9 mouse cellular contexts compared by ENCODE assay signal in genomic region chr2:165906332-165906945, GRCm38 (mm10). TPM values are rescaled to one million over a fixed set of nuclear protein-coding genes. Genes with fewer than 3 reads are reported as not detected.
DNase-seq lines count a peak whose midpoint lies in the region; ATAC-seq and TF ChIP-seq lines count a peak whose summit lies in the region.
"Had no signal": no experiment of that assay in that cellular context is flagged by ENCODE, and none has a peak within 500 bp of the region (broad histone marks: within the 10 kb centered on the region; RNA-seq: fewer than 3 reads in every experiment).

No protein-coding gene starts in this region.

- no peaks in the 10 kb centered on the region for H3K36me3 ChIP-seq in forebrain, embryonic 11.5 days (ENCODE audit: control insufficient read depth, insufficient read depth, low read length)
- no peaks in the 10 kb centered on the region for H3K36me3 ChIP-seq in forebrain, embryonic 15.5 days
- no peaks in the 10 kb centered on the region for H3K36me3 ChIP-seq in ES-Bruce4 (ENCODE audit: control insufficient read depth, insufficient read depth, low read length, poor library complexity, severe bottlenecking)
- H3K36me3 ChIP-seq in embryonic facial prominence, embryonic 12.5 days, result no peaks in the 10 kb centered on the region
- no peaks in the 10 kb centered on the region for H3K36me3 ChIP-seq in intestine, embryonic 14.5 days (ENCODE audit: control insufficient read depth, insufficient read depth, low read length)
- H3K36me3 ChIP-seq in midbrain, embryonic 13.5 days, result no peaks in the 10 kb centered on the region

- no peak overlapping the region for H3K4me3 ChIP-seq in forebrain, embryonic 11.5 days (ENCODE audit: low read depth, low read length)
- no peak overlapping the region for H3K4me3 ChIP-seq in forebrain, embryonic 15.5 days
- no peak overlapping the region for H3K4me3 ChIP-seq in ES-Bruce4 (ENCODE audit: low read depth, low read length)
- H3K4me3 ChIP-seq in embryonic facial prominence, embryonic 12.5 days, result no peak overlapping the region
- no peak overlapping the region for H3K4me3 ChIP-seq in intestine, embryonic 14.5 days (ENCODE audit: low read depth, low read length)
- no peak overlapping the region for H3K4me3 ChIP-seq in midbrain, embryonic 13.5 days (replicated peaks)
- H3K4me3 ChIP-seq: erythroblast, embryonic 14.5 days had no signal

- H3K9me3 ChIP-seq in forebrain, embryonic 11.5 days (ENCODE audit: control insufficient read depth, low read length), result no peaks in the 10 kb centered on the region
- no peaks in the 10 kb centered on the region for H3K9me3 ChIP-seq in forebrain, embryonic 15.5 days
- H3K9me3 ChIP-seq in ES-Bruce4 (replicated peaks; ENCODE audit: control insufficient read depth, insufficient read depth, low read length, poor library complexity, severe bottlenecking), result no peaks in the 10 kb centered on the region
- no peaks in the 10 kb centered on the region for H3K9me3 ChIP-seq in embryonic facial prominence, embryonic 12.5 days
- no peaks in the 10 kb centered on the region for H3K9me3 ChIP-seq in intestine, embryonic 14.5 days (ENCODE audit: control insufficient read depth, low read length)
- H3K9me3 ChIP-seq in midbrain, embryonic 13.5 days, result no peaks in the 10 kb centered on the region

- peaks cover 5% of the 10 kb centered on the region for H3K4me1 ChIP-seq in forebrain, embryonic 11.5 days (replicated peaks; ENCODE audit: control insufficient read depth, insufficient read depth, low read length)
- H3K4me1 ChIP-seq in forebrain, embryonic 15.5 days, result 0 out of 2 replicates have a peak, but pooled peaks cover 7% of the 10 kb centered on the region
- peaks cover 5% of the 10 kb centered on the region for H3K4me1 ChIP-seq in ES-Bruce4 (ENCODE audit: control insufficient read depth, insufficient read depth, low read length)
- H3K4me1 ChIP-seq in embryonic facial prominence, embryonic 12.5 days, result peaks cover 13% of the 10 kb centered on the region
- H3K4me1 ChIP-seq in intestine, embryonic 14.5 days (replicated peaks; ENCODE audit: control insufficient read depth, insufficient read depth, low read length), result peaks cover 13% of the 10 kb centered on the region; the same call in 1 of the 2 replicates
- peaks cover 8% of the 10 kb centered on the region for H3K4me1 ChIP-seq in midbrain, embryonic 13.5 days (replicated peaks)

- TF ChIP-seq CTCF in ES-Bruce4 (IDR thresholded peaks at IDR 0.05; ENCODE audit: low read depth, low read length), result no peak

- no peak for TF ChIP-seq POLR2A in ES-Bruce4 (IDR thresholded peaks at IDR 0.05; ENCODE audit: insufficient read depth, low read length)

- no peaks in the 10 kb centered on the region for H3K27me3 ChIP-seq in forebrain, embryonic 11.5 days (ENCODE audit: control insufficient read depth, insufficient read depth, low read length)
- H3K27me3 ChIP-seq in forebrain, embryonic 15.5 days, result no peaks in the 10 kb centered on the region
- no peaks in the 10 kb centered on the region for H3K27me3 ChIP-seq in ES-Bruce4 (ENCODE audit: control insufficient read depth, insufficient read depth, low read length, poor library complexity, severe bottlenecking)
- no peaks in the 10 kb centered on the region for H3K27me3 ChIP-seq in embryonic facial prominence, embryonic 12.5 days
- H3K27me3 ChIP-seq in intestine, embryonic 14.5 days (replicated peaks; ENCODE audit: control insufficient read depth, insufficient read depth, low read length), result no peaks in the 10 kb centered on the region
- H3K27me3 ChIP-seq in midbrain, embryonic 13.5 days, result no peaks in the 10 kb centered on the region

- 38% methylated on average over 15 of the region's 15 CpGs for WGBS in forebrain, embryonic 11.5 days
- 37% methylated on average over 15 of the region's 15 CpGs for WGBS in forebrain, embryonic 15.5 days
- 16% methylated on average over 15 of the region's 15 CpGs for WGBS in embryonic facial prominence, embryonic 12.5 days
- WGBS in intestine, embryonic 14.5 days, result 13% methylated on average over 15 of the region's 15 CpGs
- 36% methylated on average over 15 of the region's 15 CpGs for WGBS in midbrain, embryonic 13.5 days

- H3K4me2 ChIP-seq in forebrain, embryonic 11.5 days (ENCODE audit: low read depth, low read length, severe bottlenecking), result no peak overlapping the region
- H3K4me2 ChIP-seq in forebrain, embryonic 15.5 days (replicated peaks), result no peak overlapping the region
- H3K4me2 ChIP-seq in embryonic facial prominence, embryonic 12.5 days (replicated peaks), result no peak overlapping the region
- H3K4me2 ChIP-seq in intestine, embryonic 14.5 days (ENCODE audit: low read length), result no peak overlapping the region
- no peak overlapping the region for H3K4me2 ChIP-seq in midbrain, embryonic 13.5 days (replicated peaks)

- DNase-seq in forebrain, embryonic 11.5 days (ENCODE audit: low spot score), result peak; percentile 63
- DNase-seq in intestine, embryonic 14.5 days (ENCODE audit: low spot score), result no peak
- no peak for DNase-seq in thymus, postnatal 36 days
- no peak for DNase-seq in spleen, adult 18-20 months

- no peak overlapping the region for H3K27ac ChIP-seq in forebrain, embryonic 11.5 days (ENCODE audit: low read depth, low read length)
- H3K27ac ChIP-seq in forebrain, embryonic 15.5 days (replicated peaks), result no peak overlapping the region
- no peak overlapping the region for H3K27ac ChIP-seq in ES-Bruce4 (ENCODE audit: insufficient read depth, low read length)
- H3K27ac ChIP-seq in embryonic facial prominence, embryonic 12.5 days, result peak overlapping the region; percentile 63
- H3K27ac ChIP-seq in intestine, embryonic 14.5 days (ENCODE audit: low read depth), result peak overlapping the region; percentile 69
- peak overlapping the region; percentile 12; the same call in 1 of the 2 replicates for H3K27ac ChIP-seq in midbrain, embryonic 13.5 days

- ATAC-seq in forebrain, embryonic 11.5 days (replicated peaks; ENCODE audit: low FRiP score), result no peak
- ATAC-seq in forebrain, embryonic 15.5 days (replicated peaks), result no peak
- ATAC-seq in embryonic facial prominence, embryonic 12.5 days (ENCODE audit: insufficient number of reproducible peaks, insufficient read depth, low FRiP score, low TSS enrichment), result no peak
- peak; percentile 56; the same call in 1 of the 2 replicates for ATAC-seq in intestine, embryonic 14.5 days (replicated peaks; ENCODE audit: low FRiP score, low TSS enrichment, low read depth)
- ATAC-seq in midbrain, embryonic 13.5 days, result no peak; the same call in 1 of the 2 replicates

- H3K9ac ChIP-seq in forebrain, embryonic 11.5 days (ENCODE audit: low read length), result no peak overlapping the region
- no peak overlapping the region for H3K9ac ChIP-seq in forebrain, embryonic 15.5 days (replicated peaks)
- H3K9ac ChIP-seq in ES-Bruce4 (ENCODE audit: low read depth, poor library complexity, severe bottlenecking), result no peak overlapping the region
- no peak overlapping the region for H3K9ac ChIP-seq in embryonic facial prominence, embryonic 12.5 days
- no peak overlapping the region for H3K9ac ChIP-seq in intestine, embryonic 14.5 days (ENCODE audit: low read length)
- no peak overlapping the region for H3K9ac ChIP-seq in midbrain, embryonic 13.5 days (replicated peaks)

- TF ChIP-seq EP300 in ES-Bruce4 (IDR thresholded peaks at IDR 0.05; ENCODE audit: insufficient read depth, low read depth, low read length), result peak; percentile 53

RNA-seq across cellular contexts. Expression of gene Zmynd8, which starts 7.6 kb away (rescaled TPM):
- polyA plus RNA-seq in forebrain, embryonic 11.5 days (2014; fragmentation: Nextera tagmentation; extraction: Ambion mirVana), result 54.3 and 61.5 TPM in 2 replicates
- polyA plus RNA-seq in forebrain, embryonic 15.5 days (2015; fragmentation: Nextera tagmentation; extraction: Ambion mirVana), result 81.0 and 85.9 TPM in 2 replicates
- polyA plus RNA-seq in ES-Bruce4 (2011; ENCODE audit: insufficient read depth, insufficient read length, low read depth, missing spikeins), result 231 and 237 TPM in 2 replicates
- polyA plus RNA-seq in embryonic facial prominence, embryonic 12.5 days (2016; fragmentation: Nextera tagmentation; extraction: Ambion mirVana), result 58.9 and 64.2 TPM in 2 replicates
- polyA plus RNA-seq in intestine, embryonic 14.5 days (2014; fragmentation: Nextera tagmentation; extraction: Ambion mirVana), result 49.2 and 53.6 TPM in 2 replicates
- polyA plus RNA-seq in midbrain, embryonic 13.5 days (2015; fragmentation: Nextera tagmentation; extraction: Ambion mirVana), result 85.4 and 86.8 TPM in 2 replicates

Comparison
In these comparisons a context has a peak if more than half of its experiments do, and no peak if none do; other contexts are left out.
1. H3K27ac ChIP-seq: peak in embryonic facial prominence, embryonic 12.5 days (single experiment), intestine, embryonic 14.5 days (single experiment) and midbrain, embryonic 13.5 days (single experiment); none in forebrain, embryonic 11.5 days (single experiment), forebrain, embryonic 15.5 days (single experiment) and ES-Bruce4 (single experiment).